Mouse (Mus musculus): ENCODE results near the gene Zfp106. TPM values are rescaled to one million over a fixed set of nuclear protein-coding genes. Genes with fewer than 3 reads are reported as not detected.
A peak's percentile ranks its signal among the peaks of the same experiment; 100 is the strongest.
"Not testable (repeated sequence)": the region's sequence is repeated elsewhere in the genome, so short reads cannot be mapped to it uniquely, and the experiment has no call there.

Zfp106 gene
- polyA plus RNA-seq, 1 experiment from 2014 or later, result 52.7 TPM

GRCm38 (mm10) chr2:120567798-120568320, 4.2 kb upstream of the Zfp106 start:
- H3K27ac ChIP-seq, result peak overlapping the region; percentile 78
- 1% methylated on average over 22 of the region's 22 CpGs for WGBS (ENCODE audit: missing documents)
- H3K79me2 ChIP-seq (ENCODE audit: inconsistent target), result peaks cover 61% of the 10 kb centered on the region
- peaks cover 7% of the 10 kb centered on the region; the same call in 1 of the 2 replicates for H3K36me3 ChIP-seq (ENCODE audit: inconsistent target)
- H3K4me3 ChIP-seq (ENCODE audit: inconsistent target), result peak overlapping the region; percentile 93

GRCm38 (mm10) chr2:120566886-120567797, 3.5 kb upstream of the Zfp106 start, which contains the start of gene Snap23:
Gene Snap23 (plus strand): TSS chr2:120567671.
- H3K79me2 ChIP-seq (ENCODE audit: inconsistent target), result peaks cover 61% of the 10 kb centered on the region
- peak within 1 kb of the TSS; percentile 93 for H3K4me3 ChIP-seq (ENCODE audit: inconsistent target)
- H3K27ac ChIP-seq, result peak within 1 kb of the TSS; percentile 78
- 3% methylated on average over 32 of the region's 42 CpGs for WGBS (ENCODE audit: missing documents)
- H3K36me3 ChIP-seq (ENCODE audit: inconsistent target), result peaks cover 7% of the 10 kb centered on the region; the same call in 1 of the 2 replicates

DNA sequence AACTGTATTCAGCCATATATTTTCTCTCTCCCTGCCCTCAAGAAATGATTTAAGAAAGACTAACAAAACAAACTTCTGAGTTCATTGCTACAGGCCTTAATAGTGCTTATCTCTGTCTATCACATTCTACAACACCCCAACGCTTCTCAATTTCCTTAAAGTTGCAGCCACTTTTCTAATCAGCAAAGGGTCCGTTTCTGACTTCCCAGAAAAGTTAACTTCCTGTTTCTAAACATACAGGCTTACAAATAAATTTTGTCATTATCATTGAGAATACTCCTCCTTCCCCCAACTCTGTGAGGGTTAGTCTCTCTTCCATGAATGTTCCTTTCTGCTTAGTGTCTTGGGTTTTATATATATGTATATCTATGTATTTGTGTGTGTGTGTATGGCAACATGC, 1.7 kb upstream of the Zfp106 start:
- no peak overlapping the region for H3K4me3 ChIP-seq (ENCODE audit: inconsistent target)
- H3K79me2 ChIP-seq (ENCODE audit: inconsistent target), result peaks cover 61% of the 10 kb centered on the region
- 5% methylated on average over 2 of the region's 2 CpGs for WGBS (ENCODE audit: missing documents)
- H3K27ac ChIP-seq, result peak overlapping the region; percentile 39
- no peaks in the 10 kb centered on the region for H3K36me3 ChIP-seq (ENCODE audit: inconsistent target)

DNA sequence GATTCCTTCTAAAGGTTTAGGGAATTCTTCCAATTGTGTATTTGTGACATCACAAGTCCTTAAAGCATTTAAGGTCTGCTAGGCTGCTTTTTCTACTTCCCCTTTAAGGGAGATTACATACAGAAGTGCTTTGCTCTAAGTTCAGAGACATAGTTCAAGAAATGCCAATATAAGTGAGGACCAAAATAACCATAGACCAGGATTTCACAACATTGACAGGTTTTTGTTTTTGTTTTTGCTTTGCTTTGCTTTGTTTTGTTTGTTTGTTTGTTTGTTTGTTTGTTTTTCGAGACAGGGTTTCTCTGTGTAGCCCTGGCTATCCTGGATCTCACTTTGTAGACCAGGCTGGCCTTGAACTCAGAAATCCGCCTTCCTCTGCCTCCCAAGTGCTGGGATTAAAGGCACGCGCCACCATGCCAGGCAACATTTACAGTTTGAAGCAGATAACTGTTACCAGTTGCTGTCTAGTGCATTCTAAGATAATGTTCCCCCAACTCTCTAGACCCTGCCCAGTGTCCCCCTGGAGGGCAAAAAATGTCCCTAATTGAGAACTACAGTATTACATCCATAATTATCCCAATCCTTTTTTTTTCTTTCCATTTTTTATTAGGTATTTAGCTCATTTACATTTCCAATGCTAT, 1.0 kb upstream of the Zfp106 start:
- Histone ChIP-seq H3K79me2 (ENCODE audit: inconsistent target) (peaks cover 61% of the 10 kb centered on the region), H3K27ac (peak overlapping the region; percentile 48)
- not testable (repeated sequence) for H3K36me3 ChIP-seq (ENCODE audit: inconsistent target); H3K4me3 ChIP-seq (ENCODE audit: inconsistent target)
- WGBS (ENCODE audit: missing documents), result 91% methylated on average over 4 of the region's 4 CpGs

GRCm38 (mm10) chr2:120562859-120563234, 796 bp downstream of the Zfp106 start:
- H3K27ac ChIP-seq, result peak overlapping the region; percentile 81
- H3K79me2 ChIP-seq (ENCODE audit: inconsistent target), result peaks cover 61% of the 10 kb centered on the region
- H3K4me3 ChIP-seq (ENCODE audit: inconsistent target), result peak overlapping the region; percentile 98
- WGBS (ENCODE audit: missing documents), result 6% methylated on average over 9 of the region's 9 CpGs
- H3K36me3 ChIP-seq (ENCODE audit: inconsistent target), result no peaks in the 10 kb centered on the region

GRCm38 (mm10) chr2:120561524-120561923, 2.1 kb downstream of the Zfp106 start:
- Histone ChIP-seq H3K4me3 (ENCODE audit: inconsistent target) (no peak overlapping the region), H3K36me3 (ENCODE audit: inconsistent target) (no peaks in the 10 kb centered on the region), H3K79me2 (ENCODE audit: inconsistent target) (peaks cover 71% of the 10 kb centered on the region), H3K27ac (no peak overlapping the region)
- 63% methylated on average over 1 of the region's 1 CpGs for WGBS (ENCODE audit: missing documents)

DNA sequence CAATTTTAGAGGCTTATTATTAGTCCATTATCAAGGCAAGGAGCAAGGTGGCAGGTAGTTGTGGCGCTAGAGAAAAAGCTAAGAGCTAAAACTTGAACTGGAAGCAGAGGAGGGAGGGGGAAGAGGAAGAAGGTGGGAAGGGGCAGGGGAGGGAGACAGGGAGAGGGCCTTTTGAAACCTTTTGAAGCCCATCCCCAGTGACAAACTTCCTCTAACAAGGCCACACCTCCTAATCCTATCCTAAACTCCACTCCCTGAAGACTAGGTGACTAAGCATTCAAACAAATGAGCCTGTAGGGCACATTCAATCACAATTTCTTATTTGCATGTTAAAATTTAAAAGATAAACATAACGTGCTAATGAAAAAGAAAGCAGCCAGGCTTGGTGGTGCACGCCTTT, 4.8 kb downstream of the Zfp106 start:
- 15% methylated on average over 3 of the region's 3 CpGs for WGBS (ENCODE audit: missing documents)
- peaks cover 93% of the 10 kb centered on the region for H3K79me2 ChIP-seq (ENCODE audit: inconsistent target)
- no peak overlapping the region for H3K4me3 ChIP-seq (ENCODE audit: inconsistent target)
- H3K27ac ChIP-seq, result no peak overlapping the region
- H3K36me3 ChIP-seq (ENCODE audit: inconsistent target), result peaks cover 14% of the 10 kb centered on the region

DNA sequence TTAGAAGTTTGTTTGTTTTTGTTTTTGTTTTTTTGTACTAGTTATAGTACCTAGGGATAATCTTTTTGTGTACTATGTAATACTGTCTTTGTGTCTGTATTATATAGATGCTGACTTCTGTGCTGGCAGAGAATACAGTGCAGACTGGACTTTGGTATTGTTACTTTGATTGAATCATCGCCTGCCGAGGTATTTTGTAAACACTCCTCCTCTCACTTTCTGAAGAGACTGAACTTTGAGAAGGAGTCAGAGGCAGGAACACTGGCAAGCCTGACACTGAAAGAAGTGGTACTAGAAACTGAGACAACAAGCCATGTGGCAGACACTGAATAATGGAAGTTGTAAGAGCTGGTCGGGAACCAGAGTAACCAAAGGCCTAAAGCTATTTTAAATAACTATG, 6.8 kb downstream of the Zfp106 start:
- WGBS (ENCODE audit: missing documents), result 91% methylated on average over 3 of the region's 3 CpGs
- peaks cover 31% of the 10 kb centered on the region for H3K36me3 ChIP-seq (ENCODE audit: inconsistent target)
- no peak overlapping the region for H3K4me3 ChIP-seq (ENCODE audit: inconsistent target)
- no peak overlapping the region for H3K27ac ChIP-seq
- H3K79me2 ChIP-seq (ENCODE audit: inconsistent target), result peaks cover 90% of the 10 kb centered on the region

GRCm38 (mm10) chr2:120544732-120545131, 18.9 kb downstream of the Zfp106 start:
- 36% methylated on average over 2 of the region's 2 CpGs for WGBS (ENCODE audit: missing documents)
- Histone ChIP-seq H3K4me3 (ENCODE audit: inconsistent target) (no peak overlapping the region), H3K36me3 (ENCODE audit: inconsistent target) (peaks cover 10% of the 10 kb centered on the region; the same call in 1 of the 2 replicates), H3K27ac (no peak overlapping the region), H3K79me2 (ENCODE audit: inconsistent target) (peaks cover 78% of the 10 kb centered on the region)

- no peak overlapping the region for H3K4me3 ChIP-seq (ENCODE audit: inconsistent target)
- WGBS (ENCODE audit: missing documents), result 0% methylated on average over 1 of the region's 1 CpGs
- H3K79me2 ChIP-seq (ENCODE audit: inconsistent target), result peaks cover 67% of the 10 kb centered on the region
- peak overlapping the region; percentile 82 for H3K27ac ChIP-seq
- H3K36me3 ChIP-seq (ENCODE audit: inconsistent target), result peaks cover 29% of the 10 kb centered on the region
Observed at GRCm38 (mm10) chr2:120539778-120540208, 23.9 kb downstream of the Zfp106 start.

GRCm38 (mm10) chr2:120539333-120539732, 24.3 kb downstream of the Zfp106 start:
- Histone ChIP-seq H3K4me3 (ENCODE audit: inconsistent target) (no peak overlapping the region), H3K79me2 (ENCODE audit: inconsistent target) (peaks cover 62% of the 10 kb centered on the region), H3K27ac (peak overlapping the region; percentile 82), H3K36me3 (ENCODE audit: inconsistent target) (peaks cover 34% of the 10 kb centered on the region)
- WGBS (ENCODE audit: missing documents), result 94% methylated on average over 3 of the region's 3 CpGs

- H3K27ac ChIP-seq, result no peak overlapping the region
- peaks cover 78% of the 10 kb centered on the region for H3K36me3 ChIP-seq (ENCODE audit: inconsistent target)
- WGBS (ENCODE audit: missing documents), result 77% methylated on average over 4 of the region's 4 CpGs
- peaks cover 3% of the 10 kb centered on the region; the same call in 1 of the 2 replicates for H3K79me2 ChIP-seq (ENCODE audit: inconsistent target)
- no peak overlapping the region for H3K4me3 ChIP-seq (ENCODE audit: inconsistent target)
Observed at GRCm38 (mm10) chr2:120531223-120531622, 32.4 kb downstream of the Zfp106 start.

DNA sequence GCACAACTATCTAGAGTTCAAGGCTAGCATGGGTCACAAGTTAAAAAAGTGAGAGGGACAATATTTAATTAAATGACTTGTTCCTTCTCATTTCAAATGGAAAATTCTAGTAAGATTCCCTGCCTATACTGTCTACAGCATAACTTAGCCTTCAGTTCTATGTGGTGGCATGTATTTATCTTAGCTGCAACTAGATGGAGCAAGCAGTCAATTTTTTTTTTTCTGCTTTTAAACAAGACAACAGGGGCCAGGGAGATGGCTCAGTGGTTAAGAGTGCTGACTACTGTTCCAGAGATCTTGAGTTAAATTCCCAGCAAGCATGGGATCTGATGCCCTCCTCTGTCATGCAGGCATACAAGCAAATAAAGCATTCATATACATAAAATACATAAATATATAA, 34.1 kb downstream of the Zfp106 start:
- Histone ChIP-seq H3K79me2 (ENCODE audit: inconsistent target) (no peaks in the 10 kb centered on the region; the same call in 1 of the 2 replicates), H3K27ac (no peak overlapping the region), H3K36me3 (ENCODE audit: inconsistent target) (peaks cover 79% of the 10 kb centered on the region), H3K4me3 (ENCODE audit: inconsistent target) (no peak overlapping the region)

DNA sequence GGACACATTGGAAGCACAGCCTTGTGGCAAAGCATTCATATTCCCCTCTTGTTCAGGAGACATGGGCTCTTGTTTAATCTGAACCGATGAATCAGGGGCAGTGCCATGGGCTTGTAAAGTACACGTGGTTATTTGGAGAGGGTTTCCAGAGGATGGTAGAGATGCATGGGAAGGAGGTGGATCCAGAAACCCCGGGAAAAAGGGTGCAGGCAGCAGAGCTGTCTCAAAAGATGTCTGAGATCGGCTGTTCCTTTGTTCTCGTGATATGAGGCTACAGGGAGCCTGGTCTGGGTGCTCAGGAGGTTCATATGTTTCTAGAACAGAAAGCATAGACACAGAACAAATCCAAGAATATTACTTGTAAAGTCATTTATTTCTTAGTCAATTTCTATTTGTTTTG, 36.9 kb downstream of the Zfp106 start:
- no peak overlapping the region for H3K27ac ChIP-seq
- peaks cover 89% of the 10 kb centered on the region for H3K36me3 ChIP-seq (ENCODE audit: inconsistent target)
- WGBS (ENCODE audit: missing documents), result 100% methylated on average over 5 of the region's 5 CpGs
- no peak overlapping the region for H3K4me3 ChIP-seq (ENCODE audit: inconsistent target)
- H3K79me2 ChIP-seq (ENCODE audit: inconsistent target), result no peaks in the 10 kb centered on the region; the same call in 1 of the 2 replicates
